Mouse (Mus musculus) cerebral cortex, adult 2 months (tissue): ENCODE measurements around the gene Rab20.

Experiments used
- WGBS: fragments of 180-500 bp; shearing (Covaris S2); methylation state at CpG from one replicate; pipeline ENCODE4 v1.1.7; 2018; 5-methylcytosine and 5-hydroxymethylcytosine counted together

Gene Rab20

GRCm38 (mm10) chr8:11477811-11478761, at the start of gene Rab20:
Gene Rab20, minus strand, starts transcription at chr8:11478710.
- WGBS, result under 1% methylated on average over 68 of the region's 69 CpGs

- WGBS, result 84% methylated on average over 3 of the region's 3 CpGs
These were observed 44.8 kb upstream of the Rab20 start for GRCm38 (mm10) chr8:11523331-11523730.

- WGBS, result 90% methylated on average over 11 of the region's 11 CpGs
These were observed 40.2 kb upstream of the Rab20 start for GRCm38 (mm10) chr8:11518676-11519075.

GRCm38 (mm10) chr8:11518056-11518396, 39.5 kb upstream of the Rab20 start:
- WGBS, result 97% methylated on average over 6 of the region's 6 CpGs

- WGBS, result 89% methylated on average over 16 of the region's 16 CpGs
These were observed 39.0 kb upstream of the Rab20 start for GRCm38 (mm10) chr8:11517366-11518055.

DNA sequence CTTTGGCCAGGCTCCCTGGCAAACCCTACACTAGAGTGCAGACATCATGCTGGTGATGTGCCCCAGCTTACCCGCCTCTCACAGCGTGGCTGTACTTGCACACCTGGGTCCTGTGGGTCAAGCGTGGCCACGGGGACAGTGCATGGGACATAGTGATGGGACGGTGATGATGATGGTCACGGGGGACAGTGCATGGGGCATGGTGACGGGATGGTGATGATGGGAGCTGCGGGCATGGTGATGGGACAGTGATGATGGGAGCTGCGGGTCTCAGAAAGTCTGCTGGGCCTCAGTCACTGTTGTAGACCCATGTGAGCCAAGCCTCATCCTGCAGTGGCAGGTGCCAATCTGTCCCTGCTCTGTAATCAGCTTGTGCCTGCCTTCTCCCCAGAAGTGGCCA, 37.8 kb upstream of the Rab20 start:
- 96% methylated on average over 9 of the region's 9 CpGs for WGBS

- WGBS, result 91% methylated on average over 5 of the region's 5 CpGs
These were observed 34.7 kb upstream of the Rab20 start for GRCm38 (mm10) chr8:11513247-11513646.

GRCm38 (mm10) chr8:11512711-11513110, 34.2 kb upstream of the Rab20 start:
- 85% methylated on average over 9 of the region's 9 CpGs for WGBS

DNA sequence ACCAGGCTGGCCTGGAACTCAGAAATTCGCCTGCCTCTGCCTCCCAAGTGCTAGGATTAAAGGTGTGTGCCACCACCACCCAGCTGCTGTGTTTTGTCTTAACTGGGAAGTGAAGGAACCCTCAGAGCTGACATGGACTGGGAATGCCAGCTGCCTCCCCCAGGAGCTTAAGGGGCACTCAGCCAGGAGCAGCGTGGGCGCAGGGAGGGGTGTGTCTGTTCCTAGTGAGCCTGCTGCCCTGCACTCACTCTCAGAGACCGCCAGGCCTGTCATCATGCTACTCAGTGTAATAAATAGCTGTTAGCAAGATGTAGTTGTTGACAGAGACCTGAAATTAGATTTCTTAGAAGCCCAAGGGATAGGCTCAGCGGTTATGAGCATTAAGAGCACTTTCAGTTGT, 32.5 kb upstream of the Rab20 start:
- WGBS, result 66% methylated on average over 5 of the region's 5 CpGs

- whole genome bisulfite sequencing, result 82% methylated on average over 10 of the region's 10 CpGs
These were observed 30.4 kb upstream of the Rab20 start for GRCm38 (mm10) chr8:11508880-11509279.

- WGBS, result 72% methylated on average over 6 of the region's 6 CpGs
These were observed 28.3 kb upstream of the Rab20 start for GRCm38 (mm10) chr8:11506802-11507201.

GRCm38 (mm10) chr8:11506074-11506473, 27.6 kb upstream of the Rab20 start:
- 77% methylated on average over 14 of the region's 14 CpGs for WGBS

- WGBS, result 77% methylated on average over 13 of the region's 13 CpGs
These were observed 25.1 kb upstream of the Rab20 start for GRCm38 (mm10) chr8:11503476-11504232.

DNA sequence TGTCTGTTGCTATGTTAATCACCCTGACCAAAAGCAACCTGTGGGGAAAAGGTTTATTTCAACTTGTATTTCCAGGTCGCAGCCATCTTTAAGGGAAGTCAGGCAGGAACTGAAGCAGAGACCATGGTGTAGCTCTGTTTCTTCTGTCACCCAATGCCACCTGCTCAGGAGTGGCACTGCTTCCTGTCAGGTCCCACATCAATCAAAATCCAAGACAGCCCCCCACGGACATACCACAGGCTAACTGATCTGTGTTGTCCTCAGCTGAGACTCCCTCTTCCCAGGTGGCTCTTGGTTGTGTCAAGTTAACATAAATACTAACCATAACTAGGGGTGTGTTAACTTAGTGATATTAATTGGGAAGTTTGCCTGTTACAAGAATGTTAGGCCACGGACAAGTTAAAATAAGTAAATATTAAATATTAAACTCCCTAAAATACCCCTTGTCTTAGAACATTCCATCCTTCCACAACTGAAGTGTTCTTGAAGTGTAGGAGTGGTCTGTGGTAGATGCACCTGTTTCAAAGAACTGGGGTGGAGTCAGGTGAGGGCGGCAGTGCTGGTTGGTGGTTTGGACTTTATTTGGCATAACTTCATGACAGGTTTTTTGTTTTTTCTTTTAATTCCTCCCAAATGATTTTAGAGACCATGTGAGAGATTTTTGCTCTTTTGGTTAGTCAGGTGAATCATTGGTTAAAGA, 20.4 kb upstream of the Rab20 start:
- 90% methylated on average over 4 of the region's 4 CpGs for WGBS

DNA sequence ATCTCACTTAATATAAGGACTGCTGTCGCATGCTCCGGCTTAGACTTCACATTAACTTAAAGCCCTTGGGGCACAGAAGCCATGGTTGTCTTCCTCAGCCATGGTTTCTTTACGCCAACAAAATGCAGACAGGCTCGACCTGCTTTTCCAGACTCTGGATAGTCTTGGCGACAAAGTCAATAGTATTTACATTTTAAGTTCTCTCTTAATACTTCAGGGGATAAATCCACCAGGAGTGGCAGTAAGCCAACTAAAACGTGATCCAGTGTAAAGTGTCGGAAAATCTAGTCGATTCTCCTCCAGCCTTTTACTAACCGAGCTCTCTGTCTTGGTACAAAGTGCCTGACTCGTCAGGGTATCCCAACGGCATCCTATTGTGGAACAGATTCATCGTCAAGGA, 19.8 kb upstream of the Rab20 start:
- 80% methylated on average over 12 of the region's 12 CpGs for WGBS

- WGBS, result 4% methylated on average over 73 of the region's 73 CpGs
These were observed 18.8 kb upstream of the Rab20 start, which contains the start of gene Naxd for GRCm38 (mm10) chr8:11497017-11497990. Gene Naxd, plus strand, starts transcription at chr8:11497506.

DNA sequence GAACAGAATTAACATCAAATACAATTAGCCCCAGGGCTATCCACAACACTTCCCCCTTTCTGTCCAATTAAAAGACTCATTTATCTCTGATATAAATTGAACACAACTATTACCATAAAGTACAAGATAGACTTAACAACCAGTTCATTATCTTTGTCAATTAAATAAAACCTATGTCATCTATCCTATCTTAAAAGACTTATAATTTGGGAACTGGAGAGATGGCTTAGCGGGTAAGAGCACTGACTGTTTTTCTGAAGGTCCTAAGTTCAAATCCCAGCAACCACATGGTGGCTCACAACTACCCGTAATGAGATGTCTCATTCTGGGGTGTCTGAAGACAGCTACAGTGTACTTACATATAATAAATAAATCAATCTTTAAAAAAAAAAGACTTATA, 13.8 kb upstream of the Rab20 start:
- 88% methylated on average over 2 of the region's 2 CpGs for WGBS

DNA sequence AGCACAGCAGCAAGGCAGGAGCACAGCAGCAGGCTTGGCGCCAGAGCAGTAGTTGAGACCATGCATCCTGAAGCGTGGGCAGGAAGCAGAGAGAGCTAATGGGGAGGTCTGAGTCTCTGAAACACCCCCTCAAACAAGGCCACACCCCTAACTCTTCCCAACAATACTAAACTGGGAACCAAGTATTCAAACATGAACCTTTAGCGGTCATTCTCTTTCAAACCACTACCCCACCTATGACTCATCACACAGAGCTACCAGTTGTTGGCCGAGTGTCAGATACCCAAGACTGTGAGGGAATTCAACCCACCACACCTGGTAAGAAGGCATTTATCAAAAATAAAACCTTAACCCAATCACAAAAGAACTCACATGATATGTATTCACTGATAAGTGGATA, 8.7 kb upstream of the Rab20 start:
- 64% methylated on average over 4 of the region's 4 CpGs for WGBS

GRCm38 (mm10) chr8:11486142-11486541, 7.6 kb upstream of the Rab20 start:
- 20% methylated on average over 7 of the region's 7 CpGs for WGBS

- 81% methylated on average over 3 of the region's 3 CpGs for WGBS
These were observed 4.0 kb upstream of the Rab20 start for GRCm38 (mm10) chr8:11482537-11482936.
